Mouse (Mus musculus): ENCODE measurements around the gene Kif5a.

DNA sequence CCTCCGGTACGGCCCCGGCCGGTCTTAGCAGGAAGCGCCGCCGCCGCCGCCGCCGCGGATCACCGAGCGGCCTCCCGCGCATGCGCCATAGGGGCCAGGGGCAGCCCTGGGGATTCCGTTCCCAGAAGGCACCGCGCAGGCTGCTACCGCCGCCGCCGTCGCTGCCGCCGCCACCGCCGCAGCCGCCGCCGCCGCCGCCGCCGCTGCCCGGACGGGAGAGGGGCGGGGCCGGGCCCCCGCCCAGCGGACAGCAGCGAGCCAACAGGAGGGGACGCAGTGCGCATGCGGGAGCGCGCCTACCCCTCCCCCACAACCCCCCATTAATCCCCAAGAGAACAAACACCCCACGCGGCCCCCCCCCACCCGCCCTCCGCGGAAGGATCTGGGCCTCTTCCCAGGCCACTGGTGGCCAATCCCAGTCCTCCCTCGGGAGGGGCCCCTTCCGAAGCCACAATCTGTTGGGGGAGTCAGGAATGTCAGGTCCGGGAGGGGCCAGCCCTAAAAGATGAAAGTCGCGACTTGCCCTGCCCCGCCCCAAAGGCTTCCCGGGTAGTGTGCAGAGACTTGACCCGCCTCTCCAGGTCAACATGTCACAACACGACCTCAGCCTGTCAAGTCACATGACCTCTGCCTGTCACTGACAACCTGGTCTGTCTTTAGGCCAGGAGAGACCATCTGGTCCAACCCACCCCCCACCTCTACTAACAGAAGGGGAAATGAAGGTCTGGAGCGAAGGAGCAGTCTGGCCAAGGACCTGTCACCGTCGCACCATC lies 25.8 kb upstream of the Kif5a start, which contains the start of gene Mbd6:
- peak; percentile 78 for TF ChIP-seq POLR2A (IDR thresholded peaks at IDR 0.05; ENCODE audit: low read depth, low read length)
- TF ChIP-seq CTCF (IDR thresholded peaks at IDR 0.05; ENCODE audit: borderline replicate concordance, insufficient read depth, low read length): no peak
